Mouse (Mus musculus): ENCODE results near the gene Vmp1. TPM values are rescaled to one million over a fixed set of nuclear protein-coding genes. Genes with fewer than 3 reads are reported as not detected.
A peak's percentile ranks its signal among the peaks of the same experiment; 100 is the strongest.

Gene Vmp1
- polyA plus RNA-seq, 1 experiment from 2014 or later: 147 TPM

DNA sequence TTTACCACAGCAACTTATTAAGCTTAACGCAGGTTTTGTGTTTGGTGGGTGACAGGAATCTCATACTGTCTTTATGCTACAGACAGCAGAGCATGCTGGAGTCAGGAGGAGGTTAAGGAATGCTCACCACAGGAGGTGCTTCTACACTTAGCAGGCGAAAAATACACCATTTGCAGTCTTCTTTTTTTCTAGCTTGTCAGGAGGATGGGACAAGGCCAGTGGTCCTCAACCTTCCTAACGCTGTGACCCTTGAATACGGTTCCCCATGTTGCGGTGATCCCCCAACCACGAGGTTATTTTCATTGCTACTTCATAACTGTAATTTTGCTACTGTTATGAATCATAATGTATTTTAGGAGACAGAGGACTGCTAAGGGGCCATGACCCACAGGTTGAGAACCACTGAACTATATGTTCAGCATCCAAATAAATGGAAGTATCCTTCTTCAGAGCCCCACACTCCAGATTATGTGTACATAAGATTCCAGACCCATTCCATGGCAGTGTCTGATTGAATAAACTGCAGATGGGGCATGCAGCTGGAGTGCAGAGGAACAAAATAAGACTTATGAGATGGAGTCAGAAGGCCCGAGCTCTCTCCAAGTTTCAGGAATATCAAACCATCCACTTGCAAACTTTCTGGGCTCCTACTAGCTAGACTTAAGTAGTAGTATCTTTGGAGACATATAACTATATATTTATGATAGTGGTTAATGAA, 100.9 kb downstream of the Vmp1 start:
- 86% methylated on average over 7 of the region's 7 CpGs for WGBS
- Histone ChIP-seq H3K4me1 (ENCODE audit: control insufficient read depth, insufficient read depth, low read length) (peaks cover 40% of the 10 kb centered on the region), H3K27me3 (ENCODE audit: control insufficient read depth, insufficient read depth, low read length) (no peaks in the 10 kb centered on the region), H3K36me3 (ENCODE audit: control insufficient read depth, insufficient read depth, low read length) (no peaks in the 10 kb centered on the region), H3K4me2 (ENCODE audit: low read depth, low read length) (peak overlapping the region; percentile 25; the same call in 1 of the 2 replicates), H3K9me3 (replicated peaks; ENCODE audit: control insufficient read depth, low read length) (no peaks in the 10 kb centered on the region), H3K4me3 (replicated peaks; ENCODE audit: low read length) (no peak overlapping the region), H3K27ac (ENCODE audit: low read length) (peak overlapping the region; percentile 95; the same call in 1 of the 2 replicates), H3K9ac (ENCODE audit: low read length) (no peak overlapping the region)
- no peak for ATAC-seq (ENCODE audit: insufficient read depth, low FRiP score)

DNA sequence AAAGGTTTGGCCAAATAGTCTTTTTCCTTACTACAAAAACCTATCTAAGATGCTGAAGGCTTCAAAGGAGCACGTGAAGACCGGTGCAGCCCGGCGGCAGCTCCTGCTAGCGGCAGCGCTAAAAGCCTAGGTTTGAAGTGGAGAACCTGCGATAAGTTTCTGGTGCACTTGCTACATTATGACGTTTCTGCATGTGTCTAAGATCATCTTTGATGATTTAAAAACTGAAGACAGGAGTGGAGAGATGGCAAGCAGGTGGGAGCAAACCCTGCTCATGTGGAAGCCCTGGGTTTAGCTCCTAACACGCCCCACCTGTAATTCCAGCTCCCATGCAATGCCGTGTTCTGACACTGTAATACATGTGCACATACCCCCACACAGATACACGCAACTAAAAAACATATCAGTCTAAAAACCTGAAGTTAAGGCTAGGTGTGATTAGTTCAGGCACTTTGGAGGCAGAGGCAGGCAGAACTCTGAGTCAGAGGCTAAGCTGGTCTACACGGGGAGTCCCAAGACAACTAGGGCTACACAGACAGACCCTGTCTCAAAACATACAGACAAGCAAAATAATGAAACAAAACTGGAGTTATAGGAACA, 101.6 kb downstream of the Vmp1 start:
- Histone ChIP-seq H3K36me3 (ENCODE audit: control insufficient read depth, insufficient read depth, low read length) (no peaks in the 10 kb centered on the region), H3K4me2 (ENCODE audit: low read depth, low read length) (peak overlapping the region; percentile 44; the same call in 1 of the 2 replicates), H3K27ac (ENCODE audit: low read length) (peak overlapping the region; percentile 95), H3K4me1 (ENCODE audit: control insufficient read depth, insufficient read depth, low read length) (peaks cover 40% of the 10 kb centered on the region), H3K9ac (ENCODE audit: low read length) (no peak overlapping the region), H3K27me3 (ENCODE audit: control insufficient read depth, insufficient read depth, low read length) (no peaks in the 10 kb centered on the region), H3K9me3 (replicated peaks; ENCODE audit: control insufficient read depth, low read length) (no peaks in the 10 kb centered on the region), H3K4me3 (replicated peaks; ENCODE audit: low read length) (no peak overlapping the region)
- WGBS: 78% methylated on average over 12 of the region's 12 CpGs
- no peak for ATAC-seq (ENCODE audit: insufficient read depth, low FRiP score)

DNA sequence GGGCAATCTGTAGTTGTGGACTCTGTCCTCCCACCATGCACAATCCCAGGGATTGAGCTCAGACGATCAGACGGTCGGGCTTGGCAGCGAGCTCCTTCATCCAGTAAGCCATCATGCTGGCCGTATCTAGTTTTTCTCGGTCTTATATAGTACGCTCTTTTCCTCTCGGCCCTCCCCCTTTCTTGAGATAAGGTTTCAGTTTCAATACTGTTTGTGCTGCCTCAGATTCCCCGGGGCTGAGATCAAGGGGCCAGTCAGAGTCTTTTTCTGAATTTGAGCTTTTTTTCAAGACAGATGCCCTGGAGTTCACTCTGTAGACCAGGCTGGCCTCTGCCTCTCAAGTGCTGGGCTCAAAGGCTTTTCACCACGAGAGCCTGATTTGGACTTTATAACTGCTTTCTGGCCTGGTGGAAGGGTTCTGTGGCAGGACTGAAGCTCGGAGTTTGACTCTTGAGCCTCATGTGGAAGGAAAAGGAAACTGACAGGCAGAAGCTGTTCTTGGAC, 102.3 kb downstream of the Vmp1 start:
- peak; percentile 21; the same call in 1 of the 2 replicates for ATAC-seq (ENCODE audit: insufficient read depth, low FRiP score)
- H3K36me3 ChIP-seq (ENCODE audit: control insufficient read depth, insufficient read depth, low read length): no peaks in the 10 kb centered on the region
- peaks cover 47% of the 10 kb centered on the region for H3K4me1 ChIP-seq (ENCODE audit: control insufficient read depth, insufficient read depth, low read length)
- H3K4me2 ChIP-seq (ENCODE audit: low read depth, low read length): peak overlapping the region; percentile 44
- peak overlapping the region; percentile 64 for H3K9ac ChIP-seq (ENCODE audit: low read length)
- no peaks in the 10 kb centered on the region for H3K27me3 ChIP-seq (ENCODE audit: control insufficient read depth, insufficient read depth, low read length)
- H3K27ac ChIP-seq (ENCODE audit: low read length): peak overlapping the region; percentile 95
- peak overlapping the region; percentile 12; the same call in 1 of the 2 replicates for H3K4me3 ChIP-seq (replicated peaks; ENCODE audit: low read length)
- H3K9me3 ChIP-seq (replicated peaks; ENCODE audit: control insufficient read depth, low read length): no peaks in the 10 kb centered on the region
- WGBS: 27% methylated on average over 11 of the region's 11 CpGs

- Histone ChIP-seq H3K4me3 (replicated peaks; ENCODE audit: low read length) (no peak overlapping the region), H3K4me1 (ENCODE audit: control insufficient read depth, insufficient read depth, low read length) (peaks cover 55% of the 10 kb centered on the region)
These were observed 103.1 kb downstream of the Vmp1 start for GRCm38 (mm10) chr11:86580319-86581113.

DNA sequence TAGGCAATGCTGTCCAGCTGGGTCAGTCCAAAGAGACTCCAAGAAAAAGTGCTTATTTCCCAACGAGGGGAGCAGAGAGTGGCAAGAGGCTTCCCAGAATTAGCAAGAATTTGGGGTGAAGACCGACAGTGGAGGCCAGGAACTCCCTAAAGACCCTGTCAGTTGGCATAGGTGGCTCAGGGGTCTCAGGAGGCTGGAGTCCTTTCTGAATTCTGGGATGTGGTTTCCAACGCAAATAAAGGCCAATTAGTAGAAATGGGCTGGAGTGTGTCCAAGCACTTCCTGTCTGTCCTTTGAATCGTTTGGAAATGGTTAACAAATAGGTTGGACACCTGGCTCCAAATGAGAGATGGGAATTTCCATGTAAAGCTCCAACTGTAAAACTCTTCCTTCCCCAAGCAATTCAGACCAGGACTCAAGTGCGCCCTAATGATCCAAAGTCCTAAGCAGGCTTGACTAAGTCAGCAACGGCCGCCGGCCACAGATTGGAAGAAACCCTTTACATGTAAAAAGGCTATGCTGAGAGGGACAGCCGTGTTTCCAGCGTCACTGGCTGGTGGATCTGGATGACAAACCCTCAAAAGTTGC, 103.8 kb downstream of the Vmp1 start:
- Histone ChIP-seq H3K9ac (ENCODE audit: low read length) (peak overlapping the region; percentile 56), H3K36me3 (ENCODE audit: control insufficient read depth, insufficient read depth, low read length) (no peaks in the 10 kb centered on the region), H3K4me2 (ENCODE audit: low read depth, low read length) (peak overlapping the region; percentile 20), H3K4me3 (replicated peaks; ENCODE audit: low read length) (no peak overlapping the region), H3K27me3 (ENCODE audit: control insufficient read depth, insufficient read depth, low read length) (no peaks in the 10 kb centered on the region), H3K27ac (ENCODE audit: low read length) (peak overlapping the region; percentile 95), H3K4me1 (ENCODE audit: control insufficient read depth, insufficient read depth, low read length) (peaks cover 55% of the 10 kb centered on the region), H3K9me3 (replicated peaks; ENCODE audit: control insufficient read depth, low read length) (no peaks in the 10 kb centered on the region)
- ATAC-seq (ENCODE audit: insufficient read depth, low FRiP score): no peak
- WGBS: 54% methylated on average over 10 of the region's 10 CpGs

More at GRCm38 (mm10) chr11:86580319-86581113, 103.1 kb downstream of the Vmp1 start:
- Histone ChIP-seq H3K27ac (ENCODE audit: low read length) (peak overlapping the region; percentile 95), H3K9me3 (replicated peaks; ENCODE audit: control insufficient read depth, low read length) (no peaks in the 10 kb centered on the region), H3K9ac (ENCODE audit: low read length) (peak overlapping the region; percentile 64), H3K36me3 (ENCODE audit: control insufficient read depth, insufficient read depth, low read length) (no peaks in the 10 kb centered on the region), H3K4me2 (ENCODE audit: low read depth, low read length) (peak overlapping the region; percentile 44), H3K27me3 (ENCODE audit: control insufficient read depth, insufficient read depth, low read length) (no peaks in the 10 kb centered on the region)
- 67% methylated on average over 9 of the region's 9 CpGs for WGBS
- peak; percentile 70 for ATAC-seq (ENCODE audit: insufficient read depth, low FRiP score)

GRCm38 (mm10) chr11:86578809-86579730, 104.6 kb downstream of the Vmp1 start:
- 0 out of 2 replicates have a peak, but pooled peaks have one; percentile 7 for ATAC-seq (ENCODE audit: insufficient read depth, low FRiP score)
- Histone ChIP-seq H3K4me1 (ENCODE audit: control insufficient read depth, insufficient read depth, low read length) (peaks cover 50% of the 10 kb centered on the region), H3K36me3 (ENCODE audit: control insufficient read depth, insufficient read depth, low read length) (no peaks in the 10 kb centered on the region), H3K4me3 (replicated peaks; ENCODE audit: low read length) (no peak overlapping the region), H3K9ac (ENCODE audit: low read length) (peak overlapping the region; percentile 56), H3K4me2 (ENCODE audit: low read depth, low read length) (peak overlapping the region; percentile 20), H3K27ac (ENCODE audit: low read length) (peak overlapping the region; percentile 95), H3K27me3 (ENCODE audit: control insufficient read depth, insufficient read depth, low read length) (no peaks in the 10 kb centered on the region), H3K9me3 (replicated peaks; ENCODE audit: control insufficient read depth, low read length) (no peaks in the 10 kb centered on the region)
- 51% methylated on average over 25 of the region's 25 CpGs for WGBS

DNA sequence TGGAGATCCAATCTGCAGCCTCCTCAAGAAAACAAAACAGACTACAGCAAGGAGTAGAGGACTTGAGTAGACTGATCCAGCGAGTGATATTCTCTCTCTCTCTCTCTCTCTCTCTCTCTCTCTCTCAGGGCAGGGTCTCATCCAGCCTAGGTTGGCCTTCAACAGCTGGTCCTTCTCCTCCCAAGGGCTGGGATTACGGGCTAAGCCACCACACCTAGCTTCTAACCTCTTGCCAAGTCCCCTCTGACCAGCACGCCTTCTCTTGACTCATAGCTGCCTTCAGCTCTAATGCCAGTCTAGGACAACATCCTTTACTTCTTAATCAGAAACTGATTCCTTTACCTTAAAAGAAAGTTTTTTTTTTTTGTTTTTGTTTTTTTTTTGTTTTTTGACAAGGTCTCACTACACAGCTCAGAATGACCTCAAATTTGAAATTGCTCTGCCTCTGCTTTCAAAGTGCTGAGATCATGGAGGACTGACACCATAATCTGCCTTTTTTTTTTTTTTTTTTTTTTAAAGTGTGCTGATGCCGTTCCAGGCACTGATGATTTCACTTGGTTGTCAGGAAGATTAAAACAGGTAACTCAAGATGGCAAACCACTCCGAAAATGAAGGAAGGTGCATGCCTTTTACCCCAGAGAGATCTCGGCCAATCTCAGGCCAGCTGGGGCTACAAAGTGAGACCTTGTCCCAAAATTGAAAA, 105.4 kb downstream of the Vmp1 start:
- 56% methylated on average over 6 of the region's 6 CpGs for WGBS
- Histone ChIP-seq H3K9me3 (replicated peaks; ENCODE audit: control insufficient read depth, low read length) (no peaks in the 10 kb centered on the region), H3K27me3 (ENCODE audit: control insufficient read depth, insufficient read depth, low read length) (no peaks in the 10 kb centered on the region), H3K4me3 (replicated peaks; ENCODE audit: low read length) (no peak overlapping the region), H3K27ac (ENCODE audit: low read length) (peak overlapping the region; percentile 95), H3K4me1 (ENCODE audit: control insufficient read depth, insufficient read depth, low read length) (peaks cover 48% of the 10 kb centered on the region), H3K36me3 (ENCODE audit: control insufficient read depth, insufficient read depth, low read length) (no peaks in the 10 kb centered on the region), H3K4me2 (ENCODE audit: low read depth, low read length) (peak overlapping the region; percentile 10), H3K9ac (ENCODE audit: low read length) (0 out of 2 replicates have a peak overlapping the region, but pooled peaks have one; percentile 33)
- no peak for ATAC-seq (ENCODE audit: insufficient read depth, low FRiP score)

Measured in stomach, embryonic 16.5 days (tissue).